Mouse (Mus musculus) heart, embryonic 14.5 days (tissue): ENCODE results near the gene Tekt3. TPM values are rescaled to one million over a fixed set of nuclear protein-coding genes. Genes with fewer than 3 reads are reported as not detected.
A peak's percentile ranks its signal among the peaks of the same experiment; 100 is the strongest.

ENCODE experiments used
- ATAC-seq: fragments of 200-750 bp; cut with Nextera tagmentation; 2 replicates; pipeline ENCODE4 v1.8.0; 2017; ENCODE audit warnings: low read depth, moderate TSS enrichment; ENCODE audit not compliant: insufficient number of reproducible peaks, insufficient read depth, low FRiP score
- H3K27ac ChIP-seq, 2 experiments: fragments of 200-500 bp in 1 of 2; fragments of 300-500 bp in 1 of 2; sonication (generic) in 1 of 2; replicated peaks in 1 of 2; 2 replicates each; pipeline ENCODE4 v1.5.1; 2012 to 2014; ENCODE audit warnings: low read depth in 2 of 2, low read length in 2 of 2, control low read depth in 1 of 2, mild to moderate bottlenecking in 1 of 2, mixed read lengths in 1 of 2; ENCODE audit not compliant: control insufficient read depth in 1 of 2, insufficient read depth in 1 of 2
- H3K27me3 ChIP-seq: fragments of 300-500 bp; sonication (generic); 2 replicates; pipeline ENCODE4 v1.6.1; 2014; ENCODE audit warnings: mild to moderate bottlenecking, low read length, control low read depth; ENCODE audit not compliant: control insufficient read depth, insufficient read depth
- H3K36me3 ChIP-seq: fragments of 300-500 bp; sonication (generic); 2 replicates; pipeline ENCODE4 v1.6.1; 2014; ENCODE audit warnings: mild to moderate bottlenecking, control low read depth, low read length, mixed read lengths; ENCODE audit not compliant: control insufficient read depth, insufficient read depth
- H3K4me1 ChIP-seq, 2 experiments: fragments of 200-500 bp in 1 of 2; fragments of 300-500 bp in 1 of 2; sonication (generic) in 1 of 2; 2 replicates each; pipeline ENCODE4 v1.6.1; 2012 to 2014; ENCODE audit warnings: low read length in 2 of 2, control low read depth in 1 of 2, mixed read lengths in 1 of 2; ENCODE audit not compliant: control insufficient read depth in 2 of 2, insufficient read depth in 2 of 2
- H3K4me2 ChIP-seq: fragments of 300-500 bp; sonication (generic); 2 replicates; pipeline ENCODE4 v1.6.1; 2014; ENCODE audit warnings: mild to moderate bottlenecking, low read length
- H3K4me3 ChIP-seq, 2 experiments: fragments of 200-500 bp in 1 of 2; fragments of 300-500 bp in 1 of 2; sonication (generic) in 1 of 2; 2 replicates each; pipeline ENCODE4 v1.5.1; 2012 to 2014; ENCODE audit warnings: low read length in 2 of 2, mild to moderate bottlenecking in 2 of 2, control low read depth in 1 of 2, low read depth in 1 of 2, moderate library complexity in 1 of 2; ENCODE audit not compliant: control insufficient read depth in 1 of 2, insufficient read depth in 1 of 2
- H3K9ac ChIP-seq: fragments of 300-500 bp; sonication (generic); 2 replicates; pipeline ENCODE4 v1.6.1; 2014; ENCODE audit warnings: mild to moderate bottlenecking, low read length
- H3K9me3 ChIP-seq: fragments of 300-500 bp; sonication (generic); 2 replicates; pipeline ENCODE4 v1.6.1; 2016; ENCODE audit warnings: low read length, control low read depth; ENCODE audit not compliant: control insufficient read depth
- WGBS: fragments of 180-500 bp; shearing (Covaris S2); extraction: QIAGEN DNeasy Blood & Tissue Kit; methylation state at CpG from one replicate; pipeline ENCODE4 v1.1.7; 2014; 5-methylcytosine and 5-hydroxymethylcytosine counted together
- polyA plus RNA-seq: library from polyadenylated mRNA; unstranded; fragments of >200 nt; fragmentation: Nextera tagmentation; extraction: Ambion mirVana; gene quantifications from 2 replicates; pipeline ENCODE4 v1.2.1, GENCODE M21; 2014

Gene Tekt3
- polyA plus RNA-seq, 1 experiment from 2014 or later, result not detected

DNA sequence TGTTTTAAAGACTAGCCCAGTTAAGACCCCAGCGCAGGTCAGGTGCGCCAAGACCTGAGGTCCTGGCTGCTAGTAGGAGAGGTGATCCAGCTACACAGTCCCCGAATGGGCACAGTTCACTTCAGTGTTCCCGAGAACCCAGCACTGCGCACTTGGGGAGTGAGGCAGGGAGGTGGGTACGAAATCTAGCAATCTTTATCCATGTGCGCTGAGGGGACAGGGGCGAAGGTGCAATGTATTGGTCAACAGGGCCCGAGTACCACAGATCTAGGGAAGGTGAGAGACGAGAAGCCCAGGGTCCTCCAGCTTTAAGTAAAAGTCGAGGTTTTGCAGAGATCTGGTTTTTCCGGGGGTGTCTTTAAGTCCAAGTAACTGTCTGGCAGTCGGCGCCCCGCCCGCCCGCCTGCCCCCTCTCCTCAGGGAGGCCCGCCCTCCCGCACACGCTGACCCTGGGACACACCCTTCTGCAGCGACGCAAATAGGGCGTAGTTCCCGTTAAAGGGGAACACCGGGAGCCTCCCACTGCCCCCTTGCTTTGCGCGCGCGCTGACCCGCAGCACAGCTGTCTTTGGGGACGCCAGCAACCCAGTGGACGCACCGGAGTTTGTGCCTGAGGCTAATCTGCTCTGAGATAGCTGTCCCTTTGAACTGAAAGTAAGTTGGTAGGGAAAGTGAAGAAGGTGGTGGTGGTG is 69.7 kb downstream of the Tekt3 start:
- WGBS, result 5% methylated on average over 33 of the region's 33 CpGs
- H3K36me3 ChIP-seq, result peaks cover 13% of the 10 kb centered on the region; the same call in 1 of the 2 replicates
- H3K4me3 ChIP-seq, result peak overlapping the region; percentile 55 to 76
- H3K27me3 ChIP-seq, result no peaks in the 10 kb centered on the region
- peak overlapping the region; percentile 95 for H3K4me2 ChIP-seq
- H3K9me3 ChIP-seq, result no peaks in the 10 kb centered on the region
- H3K9ac ChIP-seq, result peak overlapping the region; percentile 92
- peak overlapping the region; percentile 6 to 90; a peak in 3 of 4 replicates for H3K27ac ChIP-seq
- no peak; the same call in 1 of the 2 replicates for ATAC-seq
- peaks cover 25 to 46% of the 10 kb centered on the region in 2 experiments for H3K4me1 ChIP-seq

DNA sequence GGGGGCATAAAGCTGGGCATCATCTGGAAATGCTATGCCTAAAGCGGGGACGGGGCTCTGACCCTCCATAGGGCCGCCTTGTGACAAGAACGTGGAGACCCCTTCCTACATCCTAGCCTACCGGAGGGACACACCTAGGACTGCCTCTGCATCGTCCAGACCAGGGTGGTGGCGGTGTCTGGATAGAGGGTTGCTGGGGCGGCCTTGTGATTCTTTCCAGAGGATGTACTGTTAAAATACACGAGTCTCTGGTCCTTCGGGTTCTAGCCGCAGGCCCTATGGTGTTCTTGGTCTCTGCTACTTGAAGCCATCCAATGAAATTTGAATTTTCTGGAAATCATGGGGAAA is 70.2 kb downstream of the Tekt3 start:
- no peaks in the 10 kb centered on the region for H3K9me3 ChIP-seq
- H3K27me3 ChIP-seq, result no peaks in the 10 kb centered on the region
- peak overlapping the region; percentile 95 for H3K4me2 ChIP-seq
- WGBS, result 3% methylated on average over 11 of the region's 11 CpGs
- peak overlapping the region; percentile 55 to 76 for H3K4me3 ChIP-seq
- H3K36me3 ChIP-seq, result peaks cover 17% of the 10 kb centered on the region
- ATAC-seq, result no peak
- peak overlapping the region; percentile 92 for H3K9ac ChIP-seq
- H3K27ac ChIP-seq, result peak overlapping the region; percentile 6 to 90; a peak in 3 of 4 replicates
- peaks cover 27 to 48% of the 10 kb centered on the region in 2 experiments for H3K4me1 ChIP-seq

DNA sequence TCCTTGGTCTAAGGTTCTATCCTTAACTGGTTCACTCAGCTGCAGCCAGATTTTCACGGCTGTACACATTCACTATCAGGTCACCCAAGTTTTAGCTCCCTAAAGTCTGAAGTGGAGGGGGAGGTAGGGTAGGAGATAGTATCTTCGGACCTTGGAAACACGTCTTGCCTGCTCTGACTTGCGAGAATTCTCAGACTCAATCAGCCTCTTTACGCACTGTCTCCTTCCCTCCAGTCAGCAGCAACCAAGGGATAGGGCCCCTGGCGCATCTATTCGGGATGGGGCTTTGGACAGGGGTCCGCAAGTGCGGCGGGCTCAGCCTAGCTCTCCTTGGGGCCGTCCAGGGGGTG is 70.7 kb downstream of the Tekt3 start:
- Histone ChIP-seq H3K4me2 (peak overlapping the region; percentile 95), H3K4me3 (peak overlapping the region; percentile 55 to 76), H3K27me3 (no peaks in the 10 kb centered on the region), H3K27ac (peak overlapping the region; percentile 79 to 90), H3K36me3 (peaks cover 22% of the 10 kb centered on the region), H3K4me1 (peaks cover 27 to 48% of the 10 kb centered on the region in 2 experiments), H3K9ac (peak overlapping the region; percentile 92), H3K9me3 (no peaks in the 10 kb centered on the region)
- ATAC-seq, result no peak
- WGBS, result 0% methylated on average over 11 of the region's 11 CpGs

DNA sequence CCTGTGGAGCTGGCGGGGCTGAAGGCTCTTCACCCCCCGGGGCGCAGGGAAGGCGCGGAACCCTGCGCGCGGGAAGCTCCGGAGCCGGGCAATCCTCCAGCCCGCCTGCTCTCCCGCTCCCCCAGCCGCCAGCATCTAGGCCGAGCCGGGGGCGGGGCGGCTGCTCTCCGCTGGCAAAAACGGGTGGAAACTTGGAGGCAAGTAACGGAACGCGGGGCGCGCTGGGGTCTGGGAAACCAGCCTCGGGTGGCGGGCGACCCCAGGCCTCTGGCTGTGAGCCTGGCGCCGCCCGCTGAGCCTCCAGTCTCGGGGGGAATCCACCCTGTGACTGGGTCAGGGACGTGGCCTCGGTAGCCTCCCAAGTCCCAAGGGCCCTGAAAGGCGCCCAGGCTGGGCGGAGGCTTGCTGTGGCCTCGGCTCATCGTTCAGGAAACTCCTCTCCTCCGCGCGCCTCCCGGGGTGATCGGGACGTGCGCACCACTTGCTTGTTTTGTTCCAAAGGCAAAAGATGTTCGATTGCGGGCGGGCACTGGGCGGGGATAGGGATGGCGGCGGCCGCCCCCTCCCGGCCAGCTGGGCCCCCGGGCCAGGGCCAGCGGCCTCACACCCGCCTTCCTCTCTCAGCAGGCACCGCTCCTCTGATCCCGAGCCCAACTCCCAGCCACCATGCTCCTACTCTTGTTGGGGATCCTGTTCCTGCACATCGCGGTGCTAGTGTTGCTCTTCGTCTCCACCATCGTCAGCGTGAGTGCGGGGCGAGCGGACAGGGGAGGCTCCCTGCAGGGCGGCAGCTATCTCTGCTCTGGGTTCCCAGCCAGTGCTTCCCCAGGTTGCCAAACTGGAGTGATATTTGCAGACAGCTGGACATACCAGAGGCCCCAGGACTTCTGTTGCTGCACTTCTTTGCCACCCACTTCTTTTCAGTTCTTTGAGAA is 71.3 kb downstream of the Tekt3 start:
- whole genome bisulfite sequencing, result under 1% methylated on average over 66 of the region's 66 CpGs
- Histone ChIP-seq H3K4me1 (peaks cover 27 to 48% of the 10 kb centered on the region in 2 experiments), H3K4me2 (peak overlapping the region; percentile 95), H3K36me3 (peaks cover 28% of the 10 kb centered on the region), H3K4me3 (peak overlapping the region; percentile 55 to 76), H3K9me3 (no peaks in the 10 kb centered on the region), H3K9ac (peak overlapping the region; percentile 92), H3K27me3 (no peaks in the 10 kb centered on the region), H3K27ac (peak overlapping the region; percentile 79 to 90)
- peak; percentile 54 for ATAC-seq

DNA sequence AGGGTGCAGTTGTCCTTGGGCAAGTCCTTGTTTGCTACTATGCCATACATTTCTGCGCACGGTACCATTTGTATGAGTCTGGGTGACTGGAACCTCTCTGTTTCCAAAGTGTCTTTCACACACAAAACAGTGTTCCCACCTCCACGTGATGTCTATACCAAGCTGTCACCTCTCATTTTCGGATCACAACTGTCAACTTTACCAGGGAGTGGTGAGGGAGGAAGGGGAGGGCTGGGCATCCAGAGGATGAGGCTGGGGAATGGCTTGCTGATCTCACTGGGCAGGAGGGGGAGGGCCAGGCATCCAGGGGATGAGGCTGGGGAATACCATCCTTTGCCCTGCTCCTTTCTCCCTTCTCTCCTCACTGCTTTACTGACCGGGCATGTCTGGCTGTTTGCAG is 72.6 kb downstream of the Tekt3 start:
- H3K4me2 ChIP-seq, result peak overlapping the region; percentile 95; the same call in 1 of the 2 replicates
- H3K4me3 ChIP-seq, result no peak overlapping the region
- no peaks in the 10 kb centered on the region for H3K27me3 ChIP-seq
- H3K9ac ChIP-seq, result no peak overlapping the region
- 87% methylated on average over 5 of the region's 5 CpGs for WGBS
- no peaks in the 10 kb centered on the region for H3K9me3 ChIP-seq
- H3K36me3 ChIP-seq, result peaks cover 37% of the 10 kb centered on the region
- peaks cover 27 to 42% of the 10 kb centered on the region in 2 experiments for H3K4me1 ChIP-seq
- no peak for ATAC-seq
- H3K27ac ChIP-seq, result no peak overlapping the region

DNA sequence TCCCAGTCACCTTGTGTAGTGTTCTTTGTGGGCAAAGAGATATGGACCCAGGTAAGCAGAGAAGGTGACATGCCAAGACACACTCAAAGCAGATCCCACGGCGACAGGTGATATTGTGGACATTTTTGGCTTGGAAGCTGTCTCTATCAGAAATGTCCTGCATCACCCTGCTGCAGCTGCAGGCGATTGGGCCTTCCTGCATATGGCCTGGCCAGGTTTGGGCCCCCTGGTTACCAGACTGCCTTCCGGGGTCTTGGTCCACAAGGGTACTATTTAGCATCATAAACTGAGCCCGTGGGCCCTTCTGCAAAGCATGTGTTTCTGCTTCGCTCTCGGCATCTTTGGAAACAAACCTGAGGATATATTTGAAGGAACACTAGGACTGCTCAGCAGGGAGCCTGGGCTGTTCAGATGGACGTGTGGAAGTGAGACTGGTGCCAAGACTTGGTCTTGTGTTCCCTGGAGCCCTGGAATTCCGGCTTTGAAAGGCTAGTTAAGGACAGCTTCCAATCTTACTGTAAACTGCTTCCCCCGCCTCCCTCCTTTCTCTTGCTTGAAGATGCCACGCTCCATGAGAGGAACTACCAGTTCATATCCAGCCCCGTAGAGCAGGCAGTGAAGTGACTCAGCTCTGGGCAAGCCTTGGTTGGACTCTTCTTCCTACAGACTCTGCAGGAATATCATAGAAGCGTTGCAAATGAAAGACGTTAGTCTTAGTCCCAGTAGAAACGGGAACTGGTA is 73.5 kb downstream of the Tekt3 start:
- H3K4me2 ChIP-seq, result no peak overlapping the region
- H3K9ac ChIP-seq, result no peak overlapping the region
- peak overlapping the region; percentile 10 to 23; a peak in 1 of 4 replicates for H3K27ac ChIP-seq
- 69% methylated on average over 15 of the region's 15 CpGs for WGBS
- no peaks in the 10 kb centered on the region for H3K9me3 ChIP-seq
- no peak overlapping the region for H3K4me3 ChIP-seq
- H3K4me1 ChIP-seq, result peaks cover 20 to 33% of the 10 kb centered on the region in 2 experiments
- no peaks in the 10 kb centered on the region for H3K27me3 ChIP-seq
- no peak for ATAC-seq
- H3K36me3 ChIP-seq, result peaks cover 40% of the 10 kb centered on the region

DNA sequence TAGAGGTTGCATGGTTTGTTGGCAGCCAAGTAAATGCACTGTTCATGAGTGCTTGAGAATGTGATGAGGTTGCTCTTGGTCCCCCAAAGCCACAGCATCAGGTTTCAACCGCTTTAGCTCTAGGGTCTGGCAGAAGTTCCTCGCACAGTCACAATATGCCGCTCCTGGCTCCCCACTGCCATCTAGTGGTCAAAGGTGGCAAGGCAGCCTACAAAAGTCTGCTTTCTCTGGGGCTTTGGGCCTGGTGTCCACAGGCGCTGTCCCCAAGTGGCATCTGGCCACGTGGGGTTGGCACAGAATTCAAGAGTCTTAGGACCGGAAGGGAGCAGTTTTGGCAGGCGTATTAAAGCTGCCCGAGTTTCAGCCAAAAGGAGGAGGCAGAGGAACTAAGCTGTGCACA is 74.2 kb downstream of the Tekt3 start:
- peak; percentile 67; the same call in 1 of the 2 replicates for ATAC-seq
- Histone ChIP-seq H3K4me1 (peaks cover 14 to 26% of the 10 kb centered on the region in 2 experiments), H3K9ac (peak overlapping the region; percentile 54), H3K36me3 (peaks cover 45% of the 10 kb centered on the region), H3K4me3 (no peak overlapping the region), H3K27ac (peak overlapping the region; percentile 58 to 74), H3K4me2 (peak overlapping the region; percentile 32; the same call in 1 of the 2 replicates), H3K27me3 (no peaks in the 10 kb centered on the region), H3K9me3 (no peaks in the 10 kb centered on the region)
- 2% methylated on average over 8 of the region's 8 CpGs for WGBS
